Mouse (Mus musculus): ENCODE data around the gene Mtx1.

DNA sequence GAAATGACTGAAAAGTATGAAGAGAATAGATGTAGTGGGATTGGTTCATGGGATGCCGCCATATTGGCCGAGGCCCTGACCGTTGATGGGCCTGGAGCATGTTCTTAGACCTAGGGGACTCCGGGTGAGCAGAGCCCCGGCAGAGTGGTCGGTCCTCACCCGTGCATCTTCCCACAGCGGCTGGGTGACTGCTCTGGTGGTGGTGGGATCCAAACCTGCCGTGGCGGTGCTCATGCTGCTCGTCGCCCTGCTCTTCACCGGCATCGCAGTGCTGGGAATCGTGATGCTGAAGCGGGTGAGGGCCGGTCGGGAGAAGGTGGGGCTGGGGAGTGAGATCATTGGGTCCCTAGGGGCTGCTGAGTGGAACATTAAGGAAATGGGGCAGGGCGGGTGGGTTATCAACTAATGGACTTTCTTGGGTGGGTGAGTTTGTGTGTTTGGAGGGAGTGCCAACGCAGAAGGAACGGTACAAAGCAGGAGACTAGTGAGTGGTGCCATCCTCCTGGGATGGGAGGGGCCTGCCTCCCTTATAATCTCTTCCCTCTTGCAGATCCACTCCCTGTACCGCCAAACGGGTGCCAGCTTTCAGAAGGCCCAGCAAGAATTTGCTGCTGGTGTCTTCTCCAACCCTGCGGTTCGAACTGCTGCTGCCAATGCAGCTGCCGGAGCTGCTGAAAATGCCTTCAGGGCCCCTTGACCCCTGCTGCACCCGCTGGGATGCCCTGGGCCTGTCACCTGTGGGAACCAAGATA, 45.0 kb downstream of the Mtx1 start:
- TF ChIP-seq CTCF (conservative IDR thresholded peaks at IDR 0.05; ENCODE audit: insufficient read depth, insufficient read length, low read depth, low read length) (no peak), POLR2A (IDR thresholded peaks at IDR 0.05; ENCODE audit: low read depth, low read length) (no peak)
